Mouse (Mus musculus) neural tube, embryonic 11.5 days (tissue): ENCODE measurements around the gene Ifi27l2a. TPM values are rescaled to one million over a fixed set of nuclear protein-coding genes. Genes with fewer than 3 reads are reported as not detected.
"Not testable (repeated sequence)": the region's sequence is repeated elsewhere in the genome, so short reads cannot be mapped to it uniquely, and the experiment has no call there.

Experiments
- ATAC-seq: fragments of 200-750 bp; cut with Nextera tagmentation; 2 replicates; pipeline ENCODE4 v1.8.0; 2017; ENCODE audit warnings: moderate number of reproducible peaks, mild to moderate bottlenecking, moderate TSS enrichment, moderate library complexity; ENCODE audit not compliant: insufficient read depth, low FRiP score, low TSS enrichment
- DNase-seq: peaks from one replicate; pipeline ENCODE4 v3.0.0-alpha.2; 2015; ENCODE audit warnings: low spot score
- H3K27ac ChIP-seq: fragments of 300-500 bp; sonication (generic); 2 replicates; pipeline ENCODE4 v1.5.1; 2014; ENCODE audit warnings: low read depth, mild to moderate bottlenecking, low read length
- H3K27me3 ChIP-seq: fragments of 300-500 bp; sonication (generic); 2 replicates; pipeline ENCODE4 v1.6.1; 2014; ENCODE audit warnings: mild to moderate bottlenecking, low read length, mixed read lengths; ENCODE audit not compliant: control insufficient read depth, insufficient read depth
- H3K36me3 ChIP-seq: fragments of 300-500 bp; sonication (generic); 2 replicates; pipeline ENCODE4 v1.6.1; 2014; ENCODE audit warnings: mild to moderate bottlenecking, low read length, moderate library complexity, mixed read lengths; ENCODE audit not compliant: control insufficient read depth, insufficient read depth
- H3K4me1 ChIP-seq: fragments of 300-500 bp; sonication (generic); 2 replicates; pipeline ENCODE4 v1.6.1; 2014; ENCODE audit warnings: low read length, mixed read lengths; ENCODE audit not compliant: control insufficient read depth, insufficient read depth
- H3K4me2 ChIP-seq: fragments of 300-500 bp; sonication (generic); 2 replicates; pipeline ENCODE4 v1.6.1; 2014; ENCODE audit warnings: low read depth, mild to moderate bottlenecking, moderate library complexity
- H3K4me3 ChIP-seq: fragments of 300-500 bp; sonication (generic); 2 replicates; pipeline ENCODE4 v1.5.1; 2014; ENCODE audit warnings: low read depth, low read length
- H3K9ac ChIP-seq: fragments of 300-500 bp; sonication (generic); 2 replicates; pipeline ENCODE4 v1.6.1; 2014; ENCODE audit warnings: mild to moderate bottlenecking, low read length
- H3K9me3 ChIP-seq: fragments of 300-500 bp; sonication (generic); 2 replicates; pipeline ENCODE4 v1.6.1; 2016; ENCODE audit warnings: low read length; ENCODE audit not compliant: control insufficient read depth
- WGBS: fragments of 180-500 bp; shearing (Covaris S2); extraction: QIAGEN DNeasy Blood & Tissue Kit; methylation state at CpG from one replicate; pipeline ENCODE4 v1.1.7; 2014; 5-methylcytosine and 5-hydroxymethylcytosine counted together
- polyA plus RNA-seq: library from polyadenylated mRNA; unstranded; fragments of >200 nt; fragmentation: Nextera tagmentation; extraction: Ambion mirVana; gene quantifications from 2 replicates; pipeline ENCODE4 v1.2.1, GENCODE M21; 2014

Ifi27l2a gene
- polyA plus RNA-seq, 1 experiment from 2014 or later: 1.4 TPM

DNA sequence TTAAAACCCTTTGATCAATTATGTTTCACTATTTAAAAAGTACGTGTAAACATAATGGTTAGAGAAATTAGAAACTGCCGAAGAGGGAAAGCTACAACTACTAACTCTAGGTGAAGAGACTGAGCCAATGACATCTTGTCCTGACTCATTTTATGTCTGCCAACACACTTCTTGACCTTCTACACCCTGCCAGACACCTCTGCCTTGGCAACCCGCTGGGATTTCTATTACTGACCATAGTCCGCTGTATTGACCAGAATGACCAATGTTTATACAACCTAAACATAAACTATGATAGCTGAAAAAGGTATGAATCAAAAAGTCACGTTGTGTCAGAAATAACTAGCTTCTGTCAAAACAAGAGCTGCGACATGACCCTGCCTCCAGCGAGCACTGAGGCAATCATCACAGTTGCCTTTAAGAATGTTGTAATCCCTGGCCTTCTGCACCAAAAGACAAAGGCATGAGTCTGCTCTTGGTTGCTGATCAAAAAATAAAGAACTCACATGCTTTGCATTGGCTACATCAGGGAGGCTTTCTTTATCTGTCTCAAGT is 34.1 kb upstream of the Ifi27l2a start:
- no peaks in the 10 kb centered on the region for H3K36me3 ChIP-seq
- no peak overlapping the region for H3K27ac ChIP-seq
- H3K4me3 ChIP-seq: no peak overlapping the region
- DNase-seq (no peak), ATAC-seq (no peak)
- no peak overlapping the region for H3K4me2 ChIP-seq
- H3K27me3 ChIP-seq: no peaks in the 10 kb centered on the region
- H3K9ac ChIP-seq: no peak overlapping the region
- H3K9me3 ChIP-seq: no peaks in the 10 kb centered on the region
- 75% methylated on average over 7 of the region's 7 CpGs for WGBS
- H3K4me1 ChIP-seq: no peaks in the 10 kb centered on the region

DNA sequence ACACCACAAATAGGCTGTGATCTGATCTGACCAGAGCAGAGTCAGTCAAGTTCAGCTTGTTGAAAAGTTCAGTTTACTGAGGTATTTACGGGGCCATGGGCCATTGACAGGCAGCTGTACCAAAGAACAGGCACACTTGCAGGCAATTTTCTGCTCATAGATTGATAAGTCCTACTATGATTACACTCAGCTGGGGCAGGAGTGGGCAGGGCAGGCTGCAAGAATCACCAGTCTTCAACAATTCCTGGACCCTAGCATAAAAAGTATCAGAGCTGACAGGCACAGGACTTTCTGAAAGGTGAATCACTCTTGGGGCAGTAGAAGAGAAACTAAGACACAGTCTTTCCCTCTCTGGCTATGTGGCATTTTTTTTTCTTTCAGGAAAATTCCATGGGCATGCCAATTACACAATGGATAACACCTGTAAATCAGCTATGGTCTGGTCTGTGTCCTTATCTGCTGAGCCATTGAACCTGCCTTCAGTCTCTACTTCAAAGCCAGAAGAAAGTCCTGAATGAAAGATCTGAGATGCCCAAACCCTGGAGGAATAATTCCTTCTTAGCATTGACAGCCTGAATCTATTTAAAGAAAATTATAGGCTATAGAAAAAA is 33.4 kb upstream of the Ifi27l2a start:
- DNase-seq (no peak), ATAC-seq (no peak)
- Histone ChIP-seq H3K36me3 (no peaks in the 10 kb centered on the region), H3K9me3 (no peaks in the 10 kb centered on the region), H3K9ac (no peak overlapping the region), H3K4me3 (no peak overlapping the region), H3K4me2 (no peak overlapping the region), H3K4me1 (no peaks in the 10 kb centered on the region), H3K27ac (no peak overlapping the region), H3K27me3 (no peaks in the 10 kb centered on the region)
- WGBS: 71% methylated on average over 1 of the region's 1 CpGs

DNA sequence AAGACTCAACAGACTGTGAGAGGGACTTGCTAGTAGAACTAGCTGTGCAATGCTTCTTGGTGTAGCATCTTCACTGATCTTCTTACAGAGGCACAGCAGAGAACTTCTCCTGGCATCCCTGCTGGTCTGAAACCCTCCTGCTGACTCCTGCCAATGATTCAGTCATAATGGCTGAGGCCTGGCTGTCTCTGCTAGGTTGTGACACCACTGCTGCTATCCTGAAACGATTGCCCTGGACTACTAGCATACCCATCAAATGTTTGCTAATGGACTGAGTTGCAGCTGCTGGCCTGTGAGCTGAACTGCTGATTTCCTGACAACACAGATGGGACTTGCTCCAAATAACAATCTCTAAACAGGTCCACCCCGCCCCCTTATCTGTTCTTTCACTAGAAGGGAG is 31.0 kb upstream of the Ifi27l2a start:
- H3K27me3 ChIP-seq: no peaks in the 10 kb centered on the region
- 48% methylated on average over 2 of the region's 2 CpGs for WGBS
- no peak overlapping the region for H3K27ac ChIP-seq
- no peak for ATAC-seq
- no peak overlapping the region for H3K9ac ChIP-seq
- no peak for DNase-seq
- no peak overlapping the region for H3K4me2 ChIP-seq
- no peaks in the 10 kb centered on the region for H3K36me3 ChIP-seq
- no peak overlapping the region for H3K4me3 ChIP-seq
- H3K9me3 ChIP-seq: no peaks in the 10 kb centered on the region
- no peaks in the 10 kb centered on the region for H3K4me1 ChIP-seq

DNA sequence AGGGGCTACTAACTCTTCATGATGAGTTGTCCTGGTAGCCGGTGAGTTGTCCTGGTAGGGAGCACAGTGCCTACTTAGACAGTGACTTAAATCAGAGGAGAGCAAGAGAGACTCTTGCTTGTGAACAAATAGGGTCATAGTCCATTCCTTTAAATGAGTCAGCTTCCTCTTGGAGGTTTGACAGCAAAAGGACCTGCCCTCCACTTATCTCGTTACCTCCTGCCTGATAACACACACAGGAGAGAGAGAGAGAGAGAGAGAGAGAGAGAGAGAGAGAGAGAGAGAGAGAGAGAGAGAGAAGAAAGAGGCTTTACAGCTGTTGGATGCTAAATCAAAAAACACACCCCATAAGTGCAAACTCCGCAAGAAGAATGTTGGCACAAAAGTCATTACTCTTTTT is 13.7 kb upstream of the Ifi27l2a start, which contains the start of gene Ifi27l2b:
Ifi27l2b (minus strand) TSS at position 84 of the 400 bp plus-strand sequence.
- Histone ChIP-seq H3K27ac (no peak within 1 kb of the TSS), H3K36me3 (no peaks in the 10 kb centered on the region), H3K9me3 (no peaks in the 10 kb centered on the region), H3K4me1 (no peaks in the 10 kb centered on the region), H3K4me2 (no peak within 1 kb of the TSS), H3K4me3 (no peak within 1 kb of the TSS), H3K27me3 (no peaks in the 10 kb centered on the region), H3K9ac (no peak within 1 kb of the TSS)
- DNase-seq (no peak), ATAC-seq (no peak)
- 88% methylated on average over 3 of the region's 3 CpGs for whole genome bisulfite sequencing

DNA sequence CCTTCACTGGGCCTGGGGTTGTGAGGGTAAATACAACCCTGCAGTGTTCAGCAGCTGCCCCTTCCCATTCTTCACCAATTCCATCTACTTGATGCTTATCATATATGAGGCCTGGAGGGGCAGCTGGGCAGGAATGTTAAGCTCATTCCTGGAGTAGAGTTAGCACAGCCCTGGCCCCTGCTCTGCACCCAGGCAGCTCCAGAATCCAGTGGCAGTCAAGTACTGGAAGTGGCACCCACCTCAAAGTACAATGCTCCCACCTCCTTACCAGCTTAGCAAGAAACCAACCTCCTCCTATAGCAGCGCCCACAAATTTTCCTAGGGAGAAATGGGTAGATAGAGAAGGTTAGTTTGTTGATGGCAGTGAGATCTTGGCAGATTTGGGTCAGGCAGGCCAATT is 13.2 kb upstream of the Ifi27l2a start:
- not testable (repeated sequence) for H3K27me3 ChIP-seq, H3K9me3 ChIP-seq, H3K4me2 ChIP-seq, H3K4me3 ChIP-seq, H3K4me1 ChIP-seq, H3K9ac ChIP-seq, DNase-seq, H3K36me3 ChIP-seq, H3K27ac ChIP-seq, ATAC-seq
- WGBS: no CpG with 5 or more reads among the region's 1 CpGs

DNA sequence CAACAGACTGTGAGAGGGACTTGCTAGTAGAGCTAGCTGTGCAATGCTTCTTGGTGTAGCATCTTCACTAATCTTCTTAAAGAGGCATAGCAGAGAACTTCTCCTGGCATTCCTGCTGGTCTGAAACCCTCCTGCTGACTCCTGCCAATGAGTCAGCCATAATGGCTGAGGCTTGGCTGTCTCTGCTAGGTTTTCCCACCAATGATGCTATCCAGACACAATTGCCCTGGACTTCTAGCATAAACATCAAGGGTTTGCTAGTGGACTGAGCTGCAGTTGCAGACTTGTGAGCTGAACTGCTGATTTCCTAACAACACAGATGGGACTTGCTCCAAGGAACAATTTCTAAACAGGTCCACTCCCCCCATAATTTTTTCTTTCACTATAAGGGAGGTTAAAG is 9.9 kb upstream of the Ifi27l2a start:
- H3K9me3 ChIP-seq: no peaks in the 10 kb centered on the region
- no peaks in the 10 kb centered on the region for H3K36me3 ChIP-seq
- ATAC-seq (no peak), DNase-seq (no peak)
- no peak overlapping the region for H3K4me2 ChIP-seq
- H3K27ac ChIP-seq: no peak overlapping the region
- H3K4me1 ChIP-seq: no peaks in the 10 kb centered on the region
- H3K9ac ChIP-seq: no peak overlapping the region
- no peak overlapping the region for H3K4me3 ChIP-seq
- no peaks in the 10 kb centered on the region for H3K27me3 ChIP-seq

DNA sequence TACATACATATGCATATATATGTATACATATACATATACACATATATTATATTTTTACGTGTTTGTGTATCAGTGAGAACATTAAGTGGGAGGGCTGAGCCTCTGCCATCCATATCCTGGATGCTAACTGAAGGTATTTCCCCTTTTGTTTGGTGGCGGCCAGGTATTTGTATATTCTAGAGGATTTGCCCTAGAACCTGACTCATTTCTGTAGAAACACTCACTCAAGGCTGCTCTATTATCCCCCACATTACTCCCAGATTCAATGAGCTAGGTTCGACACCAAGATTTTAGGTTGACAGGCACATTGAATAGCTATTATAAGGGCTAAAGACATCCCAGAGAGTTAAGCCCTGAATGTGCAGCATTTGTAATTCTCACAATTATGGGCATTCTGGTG is 1.6 kb upstream of the Ifi27l2a start:
- Histone ChIP-seq H3K9me3 (no peaks in the 10 kb centered on the region), H3K4me2 (no peak overlapping the region), H3K36me3 (no peaks in the 10 kb centered on the region), H3K4me3 (no peak overlapping the region), H3K4me1 (no peaks in the 10 kb centered on the region), H3K27me3 (no peaks in the 10 kb centered on the region), H3K9ac (no peak overlapping the region), H3K27ac (no peak overlapping the region)
- ATAC-seq: no peak
- DNase-seq: no peak
- WGBS: 82% methylated on average over 3 of the region's 3 CpGs

DNA sequence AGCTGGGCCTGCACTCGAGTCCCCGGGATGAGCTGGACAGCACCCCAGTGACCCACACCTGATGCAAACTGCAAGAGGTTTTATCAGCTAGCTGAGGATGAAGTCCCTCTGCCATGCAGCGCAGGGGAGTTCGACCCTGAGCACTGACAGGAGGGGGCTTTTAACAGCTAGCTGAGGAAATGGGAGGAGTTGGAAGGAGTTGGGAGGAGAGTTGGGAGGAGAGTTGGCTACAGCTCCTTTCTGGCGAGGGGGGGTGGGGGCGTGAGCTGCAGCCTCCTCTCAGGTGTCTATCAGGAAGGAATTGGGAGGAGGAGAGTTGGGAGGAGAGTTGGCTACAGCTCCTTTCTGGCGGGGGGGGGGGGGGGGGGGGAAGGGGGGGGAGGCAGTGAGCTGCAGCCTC is 781 bp upstream of the Ifi27l2a start:
- not testable (repeated sequence) for H3K4me2 ChIP-seq, H3K27ac ChIP-seq, DNase-seq, H3K4me3 ChIP-seq, ATAC-seq, H3K9ac ChIP-seq, H3K4me1 ChIP-seq, H3K27me3 ChIP-seq, H3K9me3 ChIP-seq, H3K36me3 ChIP-seq
- WGBS: 41% methylated on average over 5 of the region's 7 CpGs

DNA sequence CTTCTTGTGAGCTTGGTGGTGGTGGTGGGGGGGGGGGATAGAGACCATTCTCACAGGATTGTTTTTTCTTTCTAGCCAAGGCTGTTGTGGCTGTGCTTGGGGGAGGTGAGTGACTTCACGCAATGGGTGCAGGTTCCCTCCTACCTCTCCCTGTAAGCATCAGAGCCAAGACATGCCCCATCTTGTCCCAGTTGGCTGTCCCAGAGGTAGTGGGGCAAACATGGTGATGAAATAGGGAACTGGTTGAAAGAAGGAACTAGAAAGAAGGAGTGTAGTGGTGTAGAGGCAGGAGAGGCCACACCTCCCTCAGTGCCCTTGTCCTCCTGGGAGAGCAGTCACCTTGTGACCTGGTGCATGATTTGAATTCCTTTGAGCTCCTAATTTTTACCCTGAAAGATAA is 5.9 kb downstream of the Ifi27l2a start:
- DNase-seq (no peak), ATAC-seq (no peak)
- Histone ChIP-seq H3K4me2 (no peak overlapping the region), H3K36me3 (no peaks in the 10 kb centered on the region), H3K4me3 (no peak overlapping the region), H3K27me3 (no peaks in the 10 kb centered on the region), H3K9me3 (no peaks in the 10 kb centered on the region), H3K4me1 (no peaks in the 10 kb centered on the region), H3K27ac (no peak overlapping the region), H3K9ac (no peak overlapping the region)
- 79% methylated on average over 1 of the region's 1 CpGs for WGBS
